Mouse (Mus musculus): ENCODE measurements around the gene Neurl1a.

The Neurl1a gene

GRCm38 (mm10) chr19:47285581-47285980 is 107.0 kb downstream of the Neurl1a start:
- DNase-seq (ENCODE audit: low read depth, low spot score) = no peak

- DNase-seq (ENCODE audit: low read depth, low spot score) = no peak
Observed at GRCm38 (mm10) chr19:47286886-47287450, 108.3 kb downstream of the Neurl1a start.

GRCm38 (mm10) chr19:47291307-47292080 is 112.9 kb downstream of the Neurl1a start:
- no peak for DNase-seq (ENCODE audit: low read depth, low spot score)

GRCm38 (mm10) chr19:47292451-47292951 is 113.9 kb downstream of the Neurl1a start:
- DNase-seq (ENCODE audit: low read depth, low spot score) = no peak

GRCm38 (mm10) chr19:47298100-47298499 is 119.5 kb downstream of the Neurl1a start:
- DNase-seq (ENCODE audit: low read depth, low spot score) = no peak

GRCm38 (mm10) chr19:47301303-47302190 is 122.9 kb downstream of the Neurl1a start:
- peak; percentile 57 for DNase-seq (ENCODE audit: low read depth, low spot score)

- DNase-seq (ENCODE audit: low read depth, low spot score) = no peak
Observed at GRCm38 (mm10) chr19:47302191-47302852, 123.7 kb downstream of the Neurl1a start.

- DNase-seq (ENCODE audit: low read depth, low spot score) = no peak
Observed at GRCm38 (mm10) chr19:47303128-47303527, 124.5 kb downstream of the Neurl1a start.

GRCm38 (mm10) chr19:47304170-47304745 is 125.6 kb downstream of the Neurl1a start:
- DNase-seq (ENCODE audit: low read depth, low spot score) = no peak

- DNase-seq (ENCODE audit: low read depth, low spot score) = no peak
Observed at GRCm38 (mm10) chr19:47305401-47305800, 126.8 kb downstream of the Neurl1a start.

GRCm38 (mm10) chr19:47306128-47306916 is 127.7 kb downstream of the Neurl1a start:
- no peak for DNase-seq (ENCODE audit: low read depth, low spot score)

- DNase-seq (ENCODE audit: low read depth, low spot score) = no peak
Observed at GRCm38 (mm10) chr19:47306917-47307315, 128.3 kb downstream of the Neurl1a start.
